Mouse (Mus musculus) 416B (cell line): ENCODE data around the gene Rab11fip3.
"Not testable (repeated sequence)": the region's sequence is repeated elsewhere in the genome, so short reads cannot be mapped to it uniquely, and the experiment has no call there.

Experiments used
- DNase-seq: peaks from one replicate; pipeline ENCODE4 v3.0.0; 2011; ENCODE audit warnings: low read depth

Gene Rab11fip3

DNA sequence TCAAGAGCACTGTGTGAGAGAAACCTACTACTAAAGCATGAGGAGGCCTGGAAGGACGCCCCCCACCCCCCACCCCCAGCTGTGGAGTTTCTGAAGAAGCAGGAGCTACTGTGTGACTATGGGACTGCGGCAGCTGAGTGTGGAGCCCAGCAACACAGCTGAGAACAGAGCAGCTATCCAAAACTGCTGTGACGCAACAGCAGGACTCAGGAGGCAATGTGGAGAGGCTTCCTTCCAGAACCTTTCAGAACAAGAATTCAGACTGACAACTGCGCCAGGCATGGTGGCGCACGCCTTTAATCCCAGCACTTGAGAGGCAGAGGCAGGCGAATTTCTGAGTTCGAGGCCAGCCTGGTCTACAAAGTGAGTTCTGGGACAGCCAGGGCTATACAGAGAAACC, 28.6 kb downstream of the Rab11fip3 start:
- DNase-seq: not testable (repeated sequence)

- DNase-seq: no peak
Observed at GRCm38 (mm10) chr17:26032037-26032436, 37.3 kb downstream of the Rab11fip3 start.

- DNase-seq: no peak
Observed at GRCm38 (mm10) chr17:26031583-26031982, 37.8 kb downstream of the Rab11fip3 start.

- no peak for DNase-seq
Observed at GRCm38 (mm10) chr17:26028261-26028660, 41.1 kb downstream of the Rab11fip3 start.

GRCm38 (mm10) chr17:26024674-26025073, 44.7 kb downstream of the Rab11fip3 start:
- no peak for DNase-seq

DNA sequence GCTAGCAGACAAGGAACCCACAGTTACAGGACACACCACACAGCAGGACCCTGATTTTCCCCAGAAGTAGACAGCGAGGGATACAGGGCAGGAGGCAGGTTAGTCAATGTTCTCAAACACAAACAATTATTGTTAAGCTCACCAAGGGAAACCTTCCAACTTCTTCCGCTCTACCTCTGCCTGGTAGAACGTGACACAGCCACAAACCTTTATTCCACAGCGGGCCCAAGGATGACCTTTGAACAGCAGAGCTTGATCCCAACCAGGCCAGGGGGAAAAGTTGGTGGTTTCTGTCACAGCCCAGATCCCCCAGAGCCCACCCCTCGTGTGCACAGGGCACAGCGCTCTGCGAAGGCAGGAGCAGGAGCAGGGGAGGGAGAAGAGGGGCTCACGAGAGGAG, 45.4 kb downstream of the Rab11fip3 start:
- DNase-seq: no peak

DNA sequence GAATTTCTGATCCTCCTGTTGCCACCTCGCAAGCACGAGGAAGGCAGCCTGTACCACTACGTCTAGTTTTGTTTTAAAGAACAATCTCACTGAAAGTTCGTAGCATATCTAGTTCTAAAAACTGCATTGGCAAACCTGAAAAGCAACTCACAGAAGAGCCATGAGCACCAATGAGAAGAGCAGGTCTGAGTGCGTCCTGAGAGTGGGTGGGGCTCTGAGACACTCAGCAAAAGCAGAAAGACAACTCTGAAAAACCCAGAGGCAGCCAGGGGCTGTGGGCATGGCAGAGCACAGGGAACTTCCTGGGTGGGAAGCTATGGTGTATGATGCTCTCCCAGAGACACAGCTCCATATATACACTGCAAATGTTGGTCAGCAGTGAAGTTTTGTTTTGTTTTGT, 46.2 kb downstream of the Rab11fip3 start:
- DNase-seq: no peak

DNA sequence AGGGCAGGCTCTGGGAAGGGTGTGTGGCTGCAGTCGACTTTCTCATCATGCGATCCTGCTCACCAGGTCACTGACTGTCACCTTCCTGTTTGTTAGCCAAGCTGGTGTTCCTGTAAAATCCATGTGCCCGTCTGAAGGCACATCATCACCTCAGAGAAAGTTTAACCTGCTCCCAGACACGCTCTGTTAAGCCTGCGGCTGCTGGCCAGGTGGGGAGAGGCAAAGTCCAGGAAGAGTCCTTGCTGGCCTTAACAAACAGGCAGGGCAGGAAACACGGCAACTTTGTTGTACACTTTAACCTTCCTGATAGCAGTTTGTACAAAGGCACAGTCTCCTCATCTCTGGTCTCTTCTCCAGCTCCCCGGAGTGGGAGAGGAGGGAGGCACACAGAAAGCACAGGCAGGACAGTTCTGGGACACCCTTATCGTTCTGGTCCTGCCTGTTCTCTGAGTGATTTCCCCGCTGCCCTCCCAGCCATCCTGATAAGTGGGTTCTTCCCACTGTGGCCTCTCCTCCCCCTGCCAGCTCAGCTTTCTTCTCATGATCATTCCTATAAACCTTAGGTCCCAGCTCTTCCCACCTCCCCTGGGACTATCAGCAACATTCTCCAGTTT, 47.5 kb downstream of the Rab11fip3 start:
- no peak for DNase-seq

GRCm38 (mm10) chr17:26020848-26021347, 48.5 kb downstream of the Rab11fip3 start:
- DNase-seq: no peak

DNA sequence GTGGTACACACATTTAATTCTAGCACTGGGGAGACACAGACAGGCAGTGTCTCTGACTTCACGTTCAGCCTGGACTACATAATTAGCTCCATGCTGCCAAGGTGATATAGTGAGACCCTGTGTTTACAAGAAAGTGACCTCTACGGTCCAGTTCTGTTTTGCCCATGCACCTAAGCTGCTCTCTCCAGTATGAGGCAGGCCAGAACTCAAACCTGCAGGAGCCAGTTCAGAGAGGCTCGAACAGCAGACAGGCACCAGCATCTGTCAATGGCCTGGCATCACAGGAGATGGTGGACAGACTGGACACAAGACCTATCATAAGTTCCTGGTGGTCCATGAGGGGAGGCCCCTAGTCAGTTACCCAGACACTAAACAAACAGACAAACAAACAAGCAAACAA, 51.0 kb downstream of the Rab11fip3 start:
- no peak for DNase-seq

- DNase-seq: no peak
Observed at GRCm38 (mm10) chr17:26017949-26018348, 51.4 kb downstream of the Rab11fip3 start.

DNA sequence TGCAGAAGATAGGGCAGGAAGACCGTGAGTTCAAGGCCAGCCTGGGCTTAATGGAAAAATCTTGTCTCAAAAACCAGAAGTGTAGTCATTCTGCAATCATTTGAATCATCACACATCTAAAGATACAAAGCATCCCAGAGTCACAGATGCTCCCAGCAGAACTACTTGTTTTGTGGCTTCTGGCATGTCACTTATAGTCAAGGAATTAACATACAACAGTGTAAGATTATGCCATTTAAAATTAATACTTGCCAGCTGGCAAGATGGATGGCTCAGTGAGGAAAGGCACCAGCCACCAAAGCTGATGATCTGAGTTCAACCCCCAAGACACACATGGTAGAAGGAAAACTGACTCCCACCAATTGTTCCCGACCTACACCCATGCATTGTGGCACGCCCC, 52.3 kb downstream of the Rab11fip3 start:
- DNase-seq: no peak

DNA sequence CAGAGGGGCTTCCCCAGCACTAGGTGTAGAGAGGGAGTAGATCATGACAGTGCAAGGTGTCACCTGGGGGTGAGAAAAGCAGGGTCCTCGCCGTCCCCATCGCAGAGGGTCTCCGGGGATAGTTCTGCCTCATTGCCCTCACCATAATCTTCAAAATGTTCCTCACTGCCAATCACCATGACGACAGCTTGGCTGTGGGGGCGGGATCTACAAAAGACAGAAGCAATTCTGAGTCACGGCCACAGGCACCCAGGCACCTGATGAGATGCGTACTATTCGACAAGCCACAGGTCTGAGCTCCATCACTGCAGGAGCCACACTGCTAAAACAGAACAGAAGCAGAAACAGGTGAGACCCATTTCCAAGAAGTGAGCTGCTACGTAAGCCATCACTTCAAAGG, 55.6 kb downstream of the Rab11fip3 start:
- no peak for DNase-seq

GRCm38 (mm10) chr17:26011841-26012460, 57.4 kb downstream of the Rab11fip3 start:
- DNase-seq: peak; percentile 95

DNA sequence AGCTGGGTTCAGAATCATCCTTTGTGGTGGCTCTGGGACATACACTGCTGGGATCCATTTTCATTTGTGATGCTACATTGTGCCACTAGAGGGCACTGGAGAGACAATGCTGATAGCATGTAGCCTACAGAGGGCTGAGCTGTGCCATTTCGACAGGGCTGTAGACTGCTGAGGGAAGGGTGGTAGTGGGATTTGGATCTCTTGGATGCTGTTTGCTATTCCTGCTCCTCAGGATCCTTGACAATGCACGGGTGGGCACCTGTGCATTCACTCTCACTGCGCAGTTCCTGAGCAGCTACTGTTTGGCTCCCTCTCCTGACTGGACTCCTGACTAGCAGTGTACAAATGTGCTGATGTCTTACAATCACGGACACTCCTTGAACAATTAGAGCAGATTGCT, 59.8 kb downstream of the Rab11fip3 start:
- DNase-seq: peak; percentile 86

- peak; percentile 71 for DNase-seq
Observed at GRCm38 (mm10) chr17:26008787-26009186, 60.6 kb downstream of the Rab11fip3 start.

- DNase-seq: no peak
Observed at GRCm38 (mm10) chr17:26008331-26008730, 61.0 kb downstream of the Rab11fip3 start.

DNA sequence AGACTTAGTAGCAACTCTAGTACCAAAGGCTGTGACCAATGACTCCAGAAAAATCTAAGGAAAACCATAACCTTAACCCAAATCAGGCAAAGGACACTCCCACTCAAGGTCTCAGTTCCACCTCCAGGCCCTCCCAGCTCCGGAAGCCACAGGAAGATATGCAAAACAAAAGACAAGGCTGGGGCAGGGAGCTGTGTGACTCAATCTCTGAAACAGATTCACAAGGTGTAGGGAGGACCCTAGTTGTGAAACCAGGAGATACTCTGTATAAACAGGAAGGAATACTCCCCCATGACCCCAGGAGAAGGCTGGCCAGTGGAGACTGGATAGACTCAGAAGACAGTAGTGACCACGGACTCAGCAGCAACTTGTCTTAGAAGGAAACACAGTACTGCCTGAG, 61.7 kb downstream of the Rab11fip3 start:
- peak; percentile 74 for DNase-seq

- peak; percentile 96 for DNase-seq
Observed at GRCm38 (mm10) chr17:26005731-26006450, 63.5 kb downstream of the Rab11fip3 start.

- DNase-seq: no peak
Observed at GRCm38 (mm10) chr17:26004711-26005110, 64.6 kb downstream of the Rab11fip3 start.

- DNase-seq: peak; percentile 58
Observed at GRCm38 (mm10) chr17:26003864-26004263, 65.5 kb downstream of the Rab11fip3 start.

DNA sequence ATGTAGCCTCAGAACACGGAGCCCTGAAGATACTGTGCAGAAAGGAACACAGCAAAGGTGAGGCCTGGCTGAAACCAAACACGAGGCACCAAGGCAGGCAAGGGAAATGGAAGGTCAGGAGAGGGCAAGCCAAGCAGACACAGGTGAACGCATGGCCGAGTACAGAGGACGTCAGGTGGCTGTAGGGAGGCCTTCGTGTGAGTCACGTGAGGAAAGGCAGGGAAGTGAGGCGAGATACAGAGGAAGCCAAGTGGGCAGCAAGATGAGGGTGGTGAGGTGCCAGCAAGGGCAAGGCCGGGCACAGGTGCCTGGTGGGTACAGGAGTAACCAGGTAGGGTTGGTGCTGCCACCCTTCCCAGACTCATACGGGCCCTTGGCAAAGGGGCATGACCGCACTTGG, 70.9 kb downstream of the Rab11fip3 start:
- no peak for DNase-seq

GRCm38 (mm10) chr17:25993489-25993888, 75.9 kb downstream of the Rab11fip3 start:
- DNase-seq: no peak
